Mouse (Mus musculus): ENCODE results near the gene Nubp2. TPM values are rescaled to one million over a fixed set of nuclear protein-coding genes. Genes with fewer than 3 reads are reported as not detected.

Gene Nubp2
- total and polyA plus RNA-seq, 3 experiments = 70.9 to 124 (median 89.1) TPM

DNA sequence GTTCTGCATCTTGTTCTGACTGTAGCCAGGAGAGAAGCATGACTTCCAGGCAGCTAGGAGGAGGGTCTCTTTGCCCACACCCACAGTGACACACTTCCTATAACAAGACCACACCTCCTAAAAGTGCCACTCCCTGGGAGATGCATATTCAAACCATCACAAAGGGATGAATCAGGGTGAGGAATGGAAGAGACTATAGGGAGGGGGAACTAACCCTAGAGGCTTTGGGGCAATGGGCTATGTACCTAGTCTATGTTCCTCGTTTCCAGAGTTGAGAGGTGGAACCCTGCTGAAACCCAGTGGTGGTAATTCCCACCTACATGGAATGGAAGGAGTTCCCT lies 11.8 kb downstream of the Nubp2 start:
- Histone ChIP-seq H3K36me3 (replicated peaks in 1 of 2; ENCODE audit: control insufficient read depth in 1 of 2, insufficient read depth in 1 of 2, low read length in 1 of 2) (peaks cover 0 to 33% of the 10 kb centered on the region in 2 experiments), H3K79me2 (replicated peaks; ENCODE audit: control insufficient read depth, extremely low read depth, insufficient read depth, poor library complexity, severe bottlenecking) (no peaks in the 10 kb centered on the region), H3K9me3 (replicated peaks; ENCODE audit: low read length) (no peaks in the 10 kb centered on the region), H3K27ac (ENCODE audit: insufficient read depth, low read depth) (no peak overlapping the region), H3K27me3 (replicated peaks) (no peaks in the 10 kb centered on the region), H3K4me3 (replicated peaks in 1 of 3; ENCODE audit: low read depth in 2 of 3, low read length in 2 of 3, poor library complexity in 1 of 3) (no peak overlapping the region), H3K4me1 (ENCODE audit: control insufficient read depth in 1 of 2, insufficient read depth in 2 of 2) (peaks cover 16 to 42% of the 10 kb centered on the region in 2 experiments), H3K9ac (ENCODE audit: insufficient read depth, low read depth) (no peak overlapping the region), H3K4me2 (ENCODE audit: insufficient read depth, low read depth, poor library complexity, severe bottlenecking) (no peak overlapping the region)
- dilution Hi-C loops (cut with MboI; ENCODE audit: extremely low pct_ligation_motif_present, extremely low pct_unique_long_range_greater_than_20kb, low sequenced_read_pairs) (no loop called here), in situ Hi-C loops (cut with MboI; ENCODE audit: low pct_ligation_motif_present, low pct_unique_long_range_greater_than_20kb, low sequenced_read_pairs) (no loop called here)
- no peak for DNase-seq (ENCODE audit: extremely low read depth)
- no peak for TF ChIP-seq KAT2A (IDR thresholded peaks at IDR 0.05; ENCODE audit: insufficient replicate concordance, low read length)
- no peak for TF ChIP-seq RAD21 (IDR thresholded peaks at IDR 0.05; ENCODE audit: low read depth, low read length)
- TF ChIP-seq RCOR1 (conservative IDR thresholded peaks at IDR 0.05; ENCODE audit: low read depth, low read length) = no peak
- TF ChIP-seq JUND (conservative IDR thresholded peaks at IDR 0.05; ENCODE audit: low read depth, low read length) = no peak
- TF ChIP-seq MYC (IDR thresholded peaks at IDR 0.05; ENCODE audit: low read depth, low read length) = no peak
- no peak for TF ChIP-seq PAX5 (IDR thresholded peaks at IDR 0.05; ENCODE audit: low read length)
- TF ChIP-seq EP300 (IDR thresholded peaks at IDR 0.05; ENCODE audit: low read length) = no peak
- TF ChIP-seq MEF2A (IDR thresholded peaks at IDR 0.05; ENCODE audit: borderline replicate concordance, low read depth, low read length) = no peak
- TF ChIP-seq MAZ (IDR thresholded peaks at IDR 0.05; ENCODE audit: low read depth, low read length) = no peak
- TF ChIP-seq ZC3H11A (IDR thresholded peaks at IDR 0.05; ENCODE audit: low read depth, low read length) = no peak
- TF ChIP-seq NELFE (IDR thresholded peaks at IDR 0.05; ENCODE audit: low read depth, low read length) = no peak
- TF ChIP-seq TCF12 (IDR thresholded peaks at IDR 0.05; ENCODE audit: low read depth, low read length) = no peak

GRCm38 (mm10) chr17:24873695-24874404 lies 12.3 kb downstream of the Nubp2 start:
- Histone ChIP-seq H3K9me3 (replicated peaks; ENCODE audit: low read length) (no peaks in the 10 kb centered on the region), H3K4me1 (ENCODE audit: control insufficient read depth in 1 of 2, insufficient read depth in 2 of 2) (peaks cover 12 to 37% of the 10 kb centered on the region in 2 experiments), H3K4me2 (ENCODE audit: insufficient read depth, low read depth, poor library complexity, severe bottlenecking) (no peak overlapping the region), H3K36me3 (replicated peaks in 1 of 2; ENCODE audit: control insufficient read depth in 1 of 2, insufficient read depth in 1 of 2, low read length in 1 of 2) (peaks cover 0 to 38% of the 10 kb centered on the region in 2 experiments), H3K4me3 (replicated peaks in 1 of 3; ENCODE audit: low read depth in 2 of 3, low read length in 2 of 3, poor library complexity in 1 of 3) (no peak overlapping the region), H3K27ac (ENCODE audit: insufficient read depth, low read depth) (no peak overlapping the region), H3K27me3 (replicated peaks) (no peaks in the 10 kb centered on the region), H3K79me2 (replicated peaks; ENCODE audit: control insufficient read depth, extremely low read depth, insufficient read depth, poor library complexity, severe bottlenecking) (no peaks in the 10 kb centered on the region), H3K9ac (ENCODE audit: insufficient read depth, low read depth) (no peak overlapping the region)
- in situ Hi-C loops (cut with MboI; ENCODE audit: low pct_ligation_motif_present, low pct_unique_long_range_greater_than_20kb, low sequenced_read_pairs) (no loop called here), dilution Hi-C loops (cut with MboI; ENCODE audit: extremely low pct_ligation_motif_present, extremely low pct_unique_long_range_greater_than_20kb, low sequenced_read_pairs) (no loop called here)
- TF ChIP-seq ETS1 (conservative IDR thresholded peaks at IDR 0.05; ENCODE audit: low read depth, low read length) = no peak
- no peak for TF ChIP-seq MEF2A (IDR thresholded peaks at IDR 0.05; ENCODE audit: borderline replicate concordance, low read depth, low read length)
- TF ChIP-seq ELF1 (IDR thresholded peaks at IDR 0.05; ENCODE audit: low read depth, low read length) = no peak
- no peak for TF ChIP-seq RAD21 (IDR thresholded peaks at IDR 0.05; ENCODE audit: low read depth, low read length)
- TF ChIP-seq MYC (IDR thresholded peaks at IDR 0.05; ENCODE audit: low read depth, low read length) = no peak
- no peak for TF ChIP-seq USF2 (conservative IDR thresholded peaks at IDR 0.05; ENCODE audit: low read depth, low read length)
- TF ChIP-seq MAX (IDR thresholded peaks at IDR 0.05; ENCODE audit: low read length) = no peak
- TF ChIP-seq TBP (conservative IDR thresholded peaks at IDR 0.05; ENCODE audit: low read depth, low read length) = no peak
- no peak for TF ChIP-seq EP300 (IDR thresholded peaks at IDR 0.05; ENCODE audit: low read length)
- no peak for TF ChIP-seq NRF1 (IDR thresholded peaks at IDR 0.05; ENCODE audit: low read depth, low read length)
- no peak for TF ChIP-seq UBTF (IDR thresholded peaks at IDR 0.05; ENCODE audit: low read depth, low read length)
- no peak for TF ChIP-seq SIN3A (IDR thresholded peaks at IDR 0.05; ENCODE audit: low read length)
- no peak for TF ChIP-seq TCF12 (IDR thresholded peaks at IDR 0.05; ENCODE audit: low read depth, low read length)
- TF ChIP-seq PAX5 (IDR thresholded peaks at IDR 0.05; ENCODE audit: low read length) = no peak
- TF ChIP-seq JUND (conservative IDR thresholded peaks at IDR 0.05; ENCODE audit: low read depth, low read length) = no peak
- no peak for DNase-seq (ENCODE audit: extremely low read depth)
